Mouse (Mus musculus) ES-Bruce4 (cell line): ENCODE measurements around the gene Unc45b. TPM values are rescaled to one million over a fixed set of nuclear protein-coding genes. Genes with fewer than 3 reads are reported as not detected.
A peak's percentile ranks its signal among the peaks of the same experiment; 100 is the strongest.
"Not testable (repeated sequence)": the region's sequence is repeated elsewhere in the genome, so short reads cannot be mapped to it uniquely, and the experiment has no call there.

Source experiments
- H3K27ac ChIP-seq: 2 replicates; pipeline ENCODE4 v1.5.1; 2012; ENCODE audit warnings: low read length, inconsistent platforms; ENCODE audit not compliant: insufficient read depth
- H3K27me3 ChIP-seq: 2 replicates; pipeline ENCODE4 v1.6.1; 2012; ENCODE audit warnings: mild to moderate bottlenecking, low read length, inconsistent platforms; ENCODE audit not compliant: control insufficient read depth, poor library complexity, insufficient read depth, severe bottlenecking
- H3K36me3 ChIP-seq: 2 replicates; pipeline ENCODE4 v1.6.1; 2012; ENCODE audit warnings: inconsistent platforms, mild to moderate bottlenecking, low read length, moderate library complexity; ENCODE audit not compliant: control insufficient read depth, poor library complexity, insufficient read depth, severe bottlenecking
- H3K4me1 ChIP-seq: one replicate; pipeline ENCODE4 v1.8.1; 2011; ENCODE audit warnings: low read length; ENCODE audit not compliant: control insufficient read depth, insufficient read depth
- H3K4me3 ChIP-seq: 2 replicates; pipeline ENCODE4 v1.5.1; 2011; ENCODE audit warnings: low read depth, mild to moderate bottlenecking, low read length
- H3K9ac ChIP-seq: 2 replicates; pipeline ENCODE4 v1.6.1; 2012; ENCODE audit warnings: low read depth, mild to moderate bottlenecking, inconsistent platforms; ENCODE audit not compliant: poor library complexity, severe bottlenecking
- H3K9me3 ChIP-seq: replicated peaks from 2 replicates; pipeline ENCODE4 v1.6.1; 2012; ENCODE audit warnings: mild to moderate bottlenecking, low read length, inconsistent platforms; ENCODE audit not compliant: control insufficient read depth, poor library complexity, insufficient read depth, severe bottlenecking
- CTCF ChIP-seq: IDR thresholded peaks from one replicate; pipeline ENCODE4 v1.8.1; 2011; ENCODE audit warnings: low read depth, low read length
- EP300 ChIP-seq: IDR thresholded peaks from 2 replicates; pipeline ENCODE4 v1.6.1; 2011; ENCODE audit warnings: low read depth, low read length; ENCODE audit not compliant: insufficient read depth
- POLR2A ChIP-seq: IDR thresholded peaks from one replicate; pipeline ENCODE4 v1.8.1; 2011; ENCODE audit warnings: low read length; ENCODE audit not compliant: insufficient read depth
- polyA plus RNA-seq: library from polyadenylated mRNA; stranded (reverse); fragments of >200 nt; gene quantifications from 2 replicates; pipeline ENCODE4 v1.2.4, GENCODE M21; 2011; ENCODE audit warnings: low read depth; ENCODE audit not compliant: missing spikeins, insufficient read depth, insufficient read length

Unc45b gene
- polyA plus RNA-seq, 1 experiment: 3.5 TPM

GRCm38 (mm10) chr11:82959613-82960012, 49.3 kb downstream of the Unc45b start:
- TF ChIP-seq EP300: no peak
- TF ChIP-seq CTCF: peak; percentile 13
- Histone ChIP-seq H3K27me3 (0 out of 2 replicates have a peak, but pooled peaks cover 1% of the 10 kb centered on the region), H3K36me3 (no peaks in the 10 kb centered on the region), H3K9ac (no peak overlapping the region), H3K9me3 (no peaks in the 10 kb centered on the region), H3K4me1 (no peaks in the 10 kb centered on the region), H3K4me3 (no peak overlapping the region), H3K27ac (no peak overlapping the region)

GRCm38 (mm10) chr11:82961743-82962142, 51.4 kb downstream of the Unc45b start:
- no peaks in the 10 kb centered on the region for H3K9me3 ChIP-seq
- H3K36me3 ChIP-seq: no peaks in the 10 kb centered on the region
- H3K4me3 ChIP-seq: no peak overlapping the region
- 0 out of 2 replicates have a peak, but pooled peaks cover 1% of the 10 kb centered on the region for H3K27me3 ChIP-seq
- no peak for TF ChIP-seq EP300
- no peak for TF ChIP-seq POLR2A
- TF ChIP-seq CTCF: no peak
- no peaks in the 10 kb centered on the region for H3K4me1 ChIP-seq
- no peak overlapping the region for H3K27ac ChIP-seq
- no peak overlapping the region for H3K9ac ChIP-seq

GRCm38 (mm10) chr11:82962215-82962614, 51.9 kb downstream of the Unc45b start:
- Histone ChIP-seq H3K27ac (no peak overlapping the region), H3K4me3 (no peak overlapping the region), H3K4me1 (no peaks in the 10 kb centered on the region), H3K9ac (no peak overlapping the region), H3K27me3 (0 out of 2 replicates have a peak, but pooled peaks cover 1% of the 10 kb centered on the region), H3K9me3 (no peaks in the 10 kb centered on the region), H3K36me3 (no peaks in the 10 kb centered on the region)
- TF ChIP-seq POLR2A: no peak
- no peak for TF ChIP-seq CTCF
- no peak for TF ChIP-seq EP300

DNA sequence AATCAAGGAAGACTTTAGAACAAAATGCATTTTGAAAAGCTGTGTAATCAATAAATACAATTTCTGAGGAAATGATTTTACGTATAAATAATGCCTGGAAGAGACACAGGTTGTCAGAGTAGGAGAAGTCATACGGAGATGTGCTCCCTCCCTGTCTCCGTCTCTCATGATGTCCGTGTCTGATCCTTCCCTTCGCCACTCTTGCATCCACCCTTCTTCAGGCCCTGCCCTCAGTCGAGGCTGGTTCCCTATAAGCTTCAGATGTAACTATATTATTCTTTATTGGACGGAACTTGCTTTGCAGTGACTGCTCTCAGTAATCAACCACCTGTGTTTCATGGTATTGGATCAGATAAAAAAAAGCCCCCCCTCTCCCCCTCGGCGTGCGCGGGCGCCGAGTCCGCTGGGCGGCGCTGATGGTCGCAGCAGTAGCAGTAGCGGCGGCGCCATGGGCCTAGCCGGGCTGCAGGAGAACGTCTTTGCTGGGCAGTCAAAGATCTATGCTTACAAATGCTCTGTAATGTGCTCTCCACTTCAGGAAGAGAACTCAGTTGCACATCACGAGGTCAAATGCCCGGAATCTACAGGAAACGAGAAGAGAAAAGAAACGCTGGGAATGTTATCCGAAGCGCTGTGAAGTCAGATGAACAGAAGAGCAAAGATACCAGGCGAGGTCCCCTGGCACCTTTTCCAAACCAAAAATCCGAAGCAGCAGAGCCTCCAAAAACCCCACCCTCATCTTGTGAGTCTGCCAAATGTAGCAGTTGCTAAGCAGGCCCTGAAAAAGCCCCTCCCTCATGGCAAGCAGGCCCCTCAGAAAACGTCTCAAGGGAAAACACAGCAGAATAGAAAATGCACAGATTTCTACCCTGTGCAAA, 60.6 kb downstream of the Unc45b start:
- TF ChIP-seq CTCF: peak; percentile 46
- TF ChIP-seq POLR2A: no peak
- Histone ChIP-seq H3K4me3 (no peak overlapping the region), H3K36me3 (no peaks in the 10 kb centered on the region), H3K27ac (no peak overlapping the region), H3K27me3 (no peaks in the 10 kb centered on the region), H3K9ac (0 out of 2 replicates have a peak overlapping the region, but pooled peaks have one; percentile 24), H3K9me3 (no peaks in the 10 kb centered on the region), H3K4me1 (no peaks in the 10 kb centered on the region)

DNA sequence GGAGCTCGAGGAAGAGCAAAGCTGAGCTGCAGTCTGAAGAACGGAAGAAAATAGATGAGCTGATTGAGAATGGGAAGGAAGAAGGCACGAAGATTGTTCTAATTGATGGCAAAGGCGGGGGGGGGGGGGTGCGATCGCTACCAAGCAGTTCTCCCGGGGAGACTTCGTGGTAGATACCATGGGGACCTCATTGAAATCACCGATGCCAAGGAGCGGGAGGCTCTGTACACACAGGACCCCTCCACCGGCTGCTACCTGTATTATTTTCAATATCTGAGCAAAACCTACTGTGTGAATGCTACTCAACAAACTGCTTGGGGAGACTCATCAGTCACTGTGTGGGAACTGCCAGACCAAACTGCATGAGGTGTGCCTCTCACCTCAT, 61.2 kb downstream of the Unc45b start:
- Histone ChIP-seq H3K4me1 (no peaks in the 10 kb centered on the region), H3K36me3 (no peaks in the 10 kb centered on the region), H3K4me3 (no peak overlapping the region), H3K27ac (no peak overlapping the region), H3K27me3 (no peaks in the 10 kb centered on the region), H3K9me3 (no peaks in the 10 kb centered on the region), H3K9ac (no peak overlapping the region)
- TF ChIP-seq EP300 (no peak), CTCF (no peak), POLR2A (no peak)

- Histone ChIP-seq H3K27ac (no peak overlapping the region), H3K27me3 (no peaks in the 10 kb centered on the region), H3K9ac (no peak overlapping the region), H3K4me1 (no peaks in the 10 kb centered on the region), H3K9me3 (no peaks in the 10 kb centered on the region), H3K36me3 (no peaks in the 10 kb centered on the region), H3K4me3 (no peak overlapping the region)
- TF ChIP-seq POLR2A (no peak), EP300 (no peak), CTCF (no peak)
Observed at GRCm38 (mm10) chr11:82973916-82974315, 63.6 kb downstream of the Unc45b start.

DNA sequence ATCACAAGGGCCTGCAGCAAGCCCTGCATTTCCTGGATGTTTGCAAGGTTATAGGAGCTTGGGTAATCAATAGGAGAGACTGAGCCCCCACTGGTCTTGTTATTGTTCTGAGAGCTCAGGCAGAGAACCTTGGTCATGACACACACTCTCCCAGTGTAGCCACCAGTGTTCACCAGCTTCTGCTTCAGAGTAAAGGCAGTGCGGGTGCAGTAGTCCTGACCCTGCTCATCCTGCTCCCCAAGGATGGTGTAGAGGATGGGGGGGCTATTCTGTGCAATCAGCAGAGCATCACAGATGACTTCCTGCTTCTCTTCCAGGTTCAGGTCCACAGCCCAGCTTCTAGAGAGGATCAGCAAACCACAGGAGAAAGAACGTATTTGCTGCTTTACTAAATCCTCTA, 72.1 kb downstream of the Unc45b start:
- H3K9ac ChIP-seq, H3K27me3 ChIP-seq, H3K36me3 ChIP-seq, H3K4me3 ChIP-seq, H3K9me3 ChIP-seq, H3K27ac ChIP-seq, H3K4me1 ChIP-seq: not testable (repeated sequence)
